Mouse (Mus musculus) kidney, adult 2 months (tissue): ENCODE results near the gene Rnf144a.

ENCODE experiments used
- CTCF ChIP-seq: fragments of 200-500 bp; conservative IDR thresholded peaks from 2 replicates; pipeline ENCODE4 v1.5.1; 2011; ENCODE audit warnings: low read depth, mild to moderate bottlenecking, control low read depth, low read length, moderate library complexity, mixed read lengths; ENCODE audit not compliant: insufficient read depth, insufficient read length
- POLR2A ChIP-seq: fragments of 200-500 bp; IDR thresholded peaks from one replicate; pipeline ENCODE4 v1.6.1; 2011; ENCODE audit warnings: low read depth, low read length, control low read depth

DNA sequence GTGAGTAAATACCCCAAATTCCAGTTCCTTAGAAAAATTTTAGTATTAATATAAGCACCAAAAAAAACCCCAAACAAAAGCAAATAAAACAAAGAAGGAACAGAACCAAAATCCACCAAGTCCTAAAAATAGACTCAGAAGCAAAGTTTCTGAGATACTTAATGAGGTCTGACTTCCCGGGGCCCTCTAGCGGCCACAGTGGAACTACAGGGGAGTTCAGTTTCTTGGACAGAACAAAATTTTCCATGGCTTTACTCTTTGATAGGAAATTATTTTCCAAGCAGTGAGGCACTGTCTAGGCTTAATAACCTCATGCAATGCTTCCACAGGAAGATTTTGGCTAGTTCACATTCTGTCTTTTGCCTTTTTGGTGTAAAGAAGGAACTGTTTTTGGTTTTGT is 29.0 kb upstream of the Rnf144a start:
- peak; percentile 64 for TF ChIP-seq CTCF
- TF ChIP-seq POLR2A: no peak
